Mouse (Mus musculus) thymus, postnatal 14 days (tissue): ENCODE measurements at regions not wholly inside any gene's neighbourhood (a gene's known extent, or its start where the extent isn't known, plus 50 kb on each side); places are given as distances from the start of the nearest gene placed in this dataset.

Source experiments
- DNase-seq: peaks from one replicate; pipeline ENCODE4 v3.0.0; 2021

DNA sequence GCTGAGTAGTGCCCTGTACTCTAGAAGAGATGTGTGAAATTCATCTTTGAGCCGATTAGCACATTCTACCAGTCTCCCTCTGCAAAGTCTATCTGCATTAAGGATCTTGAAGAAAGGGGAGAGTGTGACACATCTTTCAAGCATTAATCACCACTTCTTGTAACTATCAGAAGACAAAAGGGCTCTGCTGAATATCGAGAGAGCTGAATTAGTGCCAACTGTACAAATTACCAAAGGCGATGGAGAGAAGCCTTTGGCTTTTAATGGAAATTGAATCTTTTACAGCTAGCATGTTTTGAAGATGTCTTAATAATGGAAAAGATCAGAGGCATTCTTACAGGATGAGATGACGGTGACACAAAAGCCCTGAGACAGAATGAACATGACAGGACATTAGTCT lies 97.2 kb upstream of the Pam start:
- no peak for DNase-seq

DNA sequence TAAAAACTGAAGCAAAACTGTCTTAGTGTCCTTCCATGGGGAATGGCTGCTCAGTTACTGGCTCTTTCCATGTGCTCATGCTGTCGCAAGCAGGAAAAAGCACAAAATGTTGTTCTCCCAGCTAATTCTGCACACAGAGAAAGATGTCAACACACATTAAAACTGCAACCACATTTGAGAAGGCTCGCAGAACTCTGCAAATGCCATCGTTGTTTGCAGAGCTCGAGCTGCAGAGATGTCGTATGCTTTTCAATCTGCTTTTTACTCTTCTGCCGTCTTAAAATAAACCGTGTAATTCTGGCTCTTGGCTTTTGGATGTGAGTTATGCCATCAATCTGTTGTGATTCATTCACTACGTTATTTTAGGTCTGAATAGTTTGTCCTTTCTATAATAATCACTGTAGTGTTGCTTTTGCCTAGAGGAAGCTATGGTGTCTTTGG lies 96.6 kb upstream of the Pam start:
- DNase-seq, result no peak

DNA sequence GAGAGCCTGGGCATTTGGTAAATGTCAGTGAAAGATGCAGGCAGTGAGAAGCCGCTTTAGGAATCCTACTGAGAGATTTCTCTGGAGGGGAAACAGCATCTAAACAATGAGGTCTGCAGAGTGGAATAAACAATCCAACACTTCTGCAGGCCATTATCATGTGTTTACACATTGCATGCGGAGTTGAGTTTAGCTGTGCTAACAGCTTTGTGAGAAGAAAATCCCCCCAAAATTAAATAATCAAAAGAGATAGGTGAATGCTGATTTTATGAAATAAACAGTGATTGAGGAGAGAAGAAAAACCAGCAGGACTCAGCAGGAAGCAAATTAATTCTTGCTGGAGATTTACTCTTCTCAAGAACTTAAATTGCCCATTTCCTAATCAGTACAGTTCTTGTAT lies 95.9 kb upstream of the Pam start:
- DNase-seq, result no peak

DNA sequence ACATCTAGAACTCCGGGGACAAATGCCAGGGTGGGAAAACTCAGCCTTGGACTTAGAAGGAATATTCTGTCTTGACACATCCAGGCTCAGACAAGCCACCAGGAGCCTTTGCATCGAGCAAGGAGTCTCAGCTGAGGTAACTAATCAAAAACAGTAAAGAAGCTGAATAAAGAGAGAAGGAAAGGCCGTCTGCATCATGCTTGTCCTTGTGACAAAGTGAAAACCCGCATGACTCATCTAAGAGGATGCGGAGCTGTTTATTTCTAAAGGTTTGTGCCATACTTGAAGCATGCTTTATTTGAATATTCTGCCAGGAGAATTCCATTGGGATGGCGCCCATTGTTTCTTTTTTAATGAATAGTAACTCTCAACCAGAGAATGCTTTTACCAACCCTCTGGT lies 95.3 kb upstream of the Pam start:
- DNase-seq, result no peak

DNA sequence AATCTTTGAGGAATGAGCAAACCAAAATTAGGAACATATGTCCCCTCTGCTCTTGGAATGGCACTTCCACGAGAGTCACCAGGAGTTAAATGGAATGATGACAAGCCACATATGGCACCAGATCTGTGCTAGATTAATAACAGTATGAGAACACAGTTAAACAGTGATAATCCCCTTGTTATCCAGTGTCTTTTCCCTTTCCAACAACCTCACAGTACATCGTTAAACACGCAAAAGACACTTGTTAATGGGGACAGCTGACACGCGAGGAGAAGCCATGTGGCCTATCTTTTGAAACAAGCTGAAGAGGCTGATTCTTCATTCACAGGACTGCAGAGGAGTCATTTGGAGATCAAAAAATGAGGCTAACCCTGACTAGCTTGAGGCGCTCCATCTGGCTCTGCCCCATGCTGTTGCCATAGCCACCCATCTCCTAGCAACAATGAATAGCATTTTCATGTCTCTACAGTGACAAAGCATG lies 94.6 kb upstream of the Pam start:
- DNase-seq, result no peak

DNA sequence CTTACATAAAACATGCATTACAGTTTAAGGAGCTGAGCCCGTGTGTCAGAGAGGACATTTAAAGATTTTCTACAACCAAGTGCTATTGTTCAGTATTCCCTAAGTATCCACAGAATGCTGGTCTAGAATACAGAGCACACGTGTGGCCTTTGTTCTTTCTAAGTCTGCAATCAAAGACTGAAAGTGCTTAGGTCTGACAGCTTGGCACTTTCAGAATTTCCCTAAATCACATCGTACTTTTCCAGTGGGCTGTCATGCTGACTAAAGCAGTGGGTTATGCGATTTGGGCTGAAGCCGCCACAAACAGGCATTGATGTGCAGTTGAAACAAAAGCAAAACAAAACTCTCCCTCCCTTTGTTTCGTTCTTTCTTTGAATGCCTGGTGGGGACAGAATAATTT lies 84.9 kb upstream of the Pam start:
- no peak for DNase-seq

DNA sequence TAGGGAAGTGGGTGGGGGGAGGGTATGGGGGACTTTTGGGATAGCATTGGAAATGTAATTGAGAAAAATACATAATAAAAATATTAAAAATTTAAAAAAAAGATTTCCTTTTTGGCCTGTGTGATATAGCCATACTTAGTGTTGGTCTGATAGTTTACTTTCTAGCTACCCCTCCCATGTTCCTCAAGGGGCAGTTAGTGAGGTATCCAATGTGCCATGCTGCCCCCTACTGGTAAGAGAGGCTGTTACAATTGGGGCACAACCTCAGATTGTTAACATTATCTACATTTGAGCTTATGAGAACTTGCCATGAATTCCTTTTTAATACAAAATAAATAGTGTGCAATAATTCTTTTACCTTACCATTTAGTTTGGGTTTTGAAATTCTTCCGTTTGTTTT lies 83.6 kb upstream of the Pam start:
- peak; percentile 60 for DNase-seq

DNA sequence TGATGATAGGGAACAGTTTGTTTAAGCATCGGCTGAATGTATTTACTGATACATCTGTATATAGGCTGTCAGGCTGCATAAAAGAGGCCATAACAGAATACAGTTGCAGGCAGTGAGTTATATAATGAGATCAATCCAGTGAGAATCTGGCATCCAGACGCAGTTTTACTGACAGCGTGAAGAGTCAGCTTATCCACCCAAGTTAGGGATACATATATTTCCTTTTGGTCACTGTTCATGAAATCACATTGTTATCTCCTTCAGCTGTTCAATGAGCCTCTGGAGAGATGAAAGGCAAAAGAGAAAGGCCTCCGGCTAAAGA lies 79.3 kb upstream of the Pam start:
- DNase-seq, result no peak

DNA sequence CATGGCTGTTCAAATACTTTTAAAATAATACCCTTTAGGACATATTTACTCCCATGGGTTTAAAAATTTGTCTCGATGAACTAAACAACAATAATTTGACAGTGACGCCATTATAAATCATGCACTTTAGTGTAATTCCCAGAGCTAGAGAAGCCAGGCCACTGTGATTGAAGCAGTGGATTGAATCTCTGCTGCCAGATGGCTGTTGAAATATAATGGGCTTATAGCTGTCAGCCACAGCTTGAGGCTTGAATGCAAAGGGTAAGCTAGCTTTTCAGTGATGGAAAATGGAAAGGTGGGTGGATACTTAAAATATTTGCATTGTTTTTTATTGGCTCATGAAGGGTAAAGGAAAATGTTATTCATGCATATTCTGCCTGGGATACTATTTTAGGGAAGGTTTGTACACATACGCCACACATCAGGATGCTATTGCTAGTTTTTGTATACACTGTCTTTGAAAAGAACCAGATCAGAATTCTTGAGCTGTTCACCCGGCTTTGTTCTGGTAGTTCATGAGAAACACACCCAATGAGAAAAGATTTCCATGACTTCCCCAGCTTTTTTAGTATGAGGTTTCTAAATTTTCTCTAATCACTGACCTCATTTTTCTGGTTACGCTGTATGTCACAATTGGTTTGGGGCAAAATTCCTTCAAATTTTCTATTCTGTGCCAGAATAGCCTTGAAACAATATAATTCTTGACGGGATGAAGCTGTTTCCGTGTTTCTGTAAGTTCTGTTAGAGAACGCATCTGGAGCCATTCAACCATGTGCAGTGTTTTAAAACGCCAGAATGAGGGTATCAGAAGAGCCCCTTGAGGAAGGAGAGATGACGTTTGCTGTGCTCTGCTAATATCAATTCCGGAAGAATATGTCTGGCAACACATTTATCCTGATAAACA lies 78.7 kb upstream of the Pam start:
- no peak for DNase-seq

DNA sequence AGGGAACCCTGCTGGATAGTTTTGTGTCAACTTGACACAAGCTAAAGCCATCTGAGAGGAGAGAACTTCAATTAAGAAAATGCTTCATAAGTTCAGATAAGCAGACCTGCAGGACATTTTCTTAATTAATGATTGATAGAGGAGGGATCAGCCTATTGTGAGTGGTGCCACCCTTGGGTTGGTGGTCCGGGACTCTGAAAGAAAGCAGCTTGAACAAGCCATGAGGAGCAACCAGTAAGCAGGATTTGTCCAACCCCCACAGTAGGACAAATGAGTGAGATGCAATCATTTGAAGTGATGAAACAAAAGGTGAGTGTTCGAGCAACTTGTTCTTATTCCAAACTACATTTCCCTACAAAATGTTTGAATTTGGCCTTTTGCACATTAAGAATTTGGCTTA lies 78.0 kb upstream of the Pam start:
- no peak for DNase-seq

DNA sequence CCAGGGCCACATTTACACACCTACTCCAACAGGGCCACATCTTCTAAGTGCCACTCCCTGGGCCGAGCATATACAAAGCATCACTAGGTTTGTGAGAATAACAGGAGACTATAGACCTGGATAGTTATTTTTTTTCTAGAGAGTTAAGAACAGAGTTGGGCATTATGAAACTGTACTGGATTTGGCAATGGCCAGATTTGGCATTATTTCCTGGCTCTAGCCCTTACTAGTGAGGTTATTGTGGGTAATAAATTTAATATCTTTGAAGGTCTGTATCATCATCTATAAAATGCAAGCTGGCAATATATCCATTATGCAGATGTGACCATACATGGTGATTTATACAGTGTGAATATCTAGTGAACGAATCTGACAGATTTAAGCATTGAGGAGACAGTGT lies 75.8 kb upstream of the Pam start:
- no peak for DNase-seq

DNA sequence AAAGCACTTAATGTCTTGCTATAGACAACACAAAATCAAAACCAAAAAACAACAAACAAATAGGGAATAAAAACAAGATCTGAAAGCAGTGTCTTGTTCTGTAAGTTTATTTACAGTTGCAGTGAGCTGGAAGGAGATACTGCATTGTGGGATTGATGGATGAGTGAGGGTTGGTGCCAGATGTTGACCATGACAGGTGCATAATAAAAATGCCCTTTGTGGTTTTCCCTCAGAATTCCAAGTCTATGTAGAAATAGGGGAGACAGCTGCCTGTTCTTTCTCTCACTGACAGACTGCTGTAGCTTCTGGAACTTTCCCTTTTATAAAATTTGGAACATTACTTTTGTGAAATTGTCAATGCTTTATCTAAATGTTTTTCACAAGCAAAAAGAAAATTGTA lies 73.9 kb upstream of the Pam start:
- DNase-seq, result no peak

DNA sequence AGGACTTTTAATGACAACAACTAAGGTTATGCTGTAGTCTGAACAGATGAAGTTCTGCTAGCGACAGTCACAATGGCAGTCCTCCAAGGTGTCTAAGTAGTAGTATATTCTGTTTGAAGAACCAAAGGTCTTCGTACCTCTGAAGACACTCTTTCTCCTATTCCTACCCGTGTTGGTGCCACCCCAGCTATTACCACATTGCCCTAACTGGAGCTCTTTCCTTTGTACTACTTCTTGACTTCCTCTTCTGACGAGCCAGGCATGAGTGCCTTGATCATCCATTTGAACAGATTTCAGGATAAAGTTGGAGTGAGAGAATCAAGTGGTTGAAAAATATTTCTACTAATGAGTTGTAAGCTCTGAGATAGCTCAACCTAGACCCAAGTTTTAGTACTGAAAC lies 72.4 kb upstream of the Pam start:
- DNase-seq, result no peak

DNA sequence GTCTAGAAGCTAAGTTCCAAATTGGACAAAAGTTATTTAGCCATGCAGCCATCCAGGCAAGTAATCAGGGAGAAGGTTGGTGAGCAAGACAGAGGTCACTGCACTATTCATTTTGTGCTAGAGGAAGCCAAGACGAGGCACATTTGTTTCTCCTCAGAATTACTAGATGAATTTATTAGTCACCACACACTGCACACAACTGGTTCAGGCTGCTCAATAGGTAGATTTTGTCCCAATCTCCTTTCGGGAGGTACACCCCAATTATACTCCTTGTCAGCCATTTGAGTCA lies 67.1 kb upstream of the Pam start:
- no peak for DNase-seq

DNA sequence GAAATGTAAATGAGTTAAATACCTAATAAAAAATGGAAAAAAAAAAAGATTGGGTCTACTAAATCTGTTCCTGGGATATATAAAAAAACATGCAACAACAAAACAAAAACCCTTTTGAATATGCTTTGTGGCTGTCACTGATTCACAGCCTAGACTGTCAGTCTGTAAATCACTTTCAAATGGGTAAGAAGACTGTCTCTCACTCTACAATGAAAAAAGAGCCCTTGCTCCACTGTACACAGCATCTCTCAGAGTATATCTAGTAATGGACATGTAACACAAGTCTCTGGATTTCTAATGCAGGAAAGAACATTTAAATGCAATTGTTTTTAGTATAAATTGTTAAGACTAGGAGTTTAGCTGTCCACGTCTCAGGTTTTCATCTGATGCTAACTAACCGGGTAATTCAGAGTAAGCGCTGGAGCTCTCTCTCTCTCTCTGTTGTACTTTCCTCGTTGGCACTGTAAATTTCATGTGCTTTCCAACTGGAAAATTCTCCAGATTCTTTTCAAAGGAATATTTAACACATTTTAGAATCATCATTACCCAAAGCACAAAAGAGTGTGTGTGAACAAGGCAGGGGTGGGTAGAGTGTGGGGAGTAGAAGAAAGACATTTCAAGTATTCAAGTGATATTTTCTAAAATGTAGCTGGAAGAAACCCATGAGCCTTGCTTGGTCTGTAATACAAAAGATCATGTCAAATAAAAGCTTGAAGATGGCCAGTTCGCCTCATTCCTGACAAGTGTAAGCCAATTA lies 66.6 kb upstream of the Pam start:
- DNase-seq, result no peak

DNA sequence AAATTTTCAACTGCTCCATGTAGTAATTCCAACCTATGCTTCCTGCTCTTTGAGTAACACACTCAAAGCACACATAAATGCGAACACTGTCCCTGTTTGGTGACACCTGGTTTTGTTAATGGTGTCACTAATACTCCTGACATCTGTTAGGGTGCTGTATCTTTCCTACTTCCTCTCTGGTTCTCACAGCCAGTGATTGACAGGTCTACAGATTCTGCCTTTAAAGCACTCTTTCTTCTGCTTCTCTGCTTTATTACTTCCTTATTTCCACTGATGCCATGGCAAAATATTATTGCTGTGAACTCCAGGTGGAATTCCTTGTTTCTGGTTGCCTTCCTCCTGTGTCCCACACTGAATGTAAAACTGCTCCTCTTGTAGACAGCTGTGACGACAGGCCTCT lies 63.5 kb upstream of the Pam start:
- no peak for DNase-seq

DNA sequence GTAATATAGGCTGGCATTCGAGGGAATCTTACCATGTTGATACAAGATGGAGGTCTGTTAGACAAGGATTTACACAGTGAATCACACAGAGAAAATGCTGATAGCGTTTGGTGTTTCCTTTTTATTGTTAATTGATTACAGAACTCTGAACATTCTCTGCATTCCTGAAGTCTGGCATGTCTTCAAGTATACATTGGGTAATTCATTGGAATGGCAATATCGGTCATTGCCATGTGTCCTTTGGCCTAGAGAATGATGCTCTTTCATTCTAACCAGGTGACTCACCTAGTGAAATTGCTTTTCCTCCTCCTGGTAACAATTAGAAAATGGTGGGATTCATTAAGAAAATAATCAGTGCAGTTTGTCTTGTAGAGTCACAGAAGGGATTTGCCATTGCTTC lies 51.9 kb upstream of the Pam start:
- no peak for DNase-seq
